Mouse (Mus musculus): ENCODE results near the gene Napa. TPM values are rescaled to one million over a fixed set of nuclear protein-coding genes. Genes with fewer than 3 reads are reported as not detected.

Gene Napa
- polyA plus RNA-seq, 1 experiment = 134 TPM

DNA sequence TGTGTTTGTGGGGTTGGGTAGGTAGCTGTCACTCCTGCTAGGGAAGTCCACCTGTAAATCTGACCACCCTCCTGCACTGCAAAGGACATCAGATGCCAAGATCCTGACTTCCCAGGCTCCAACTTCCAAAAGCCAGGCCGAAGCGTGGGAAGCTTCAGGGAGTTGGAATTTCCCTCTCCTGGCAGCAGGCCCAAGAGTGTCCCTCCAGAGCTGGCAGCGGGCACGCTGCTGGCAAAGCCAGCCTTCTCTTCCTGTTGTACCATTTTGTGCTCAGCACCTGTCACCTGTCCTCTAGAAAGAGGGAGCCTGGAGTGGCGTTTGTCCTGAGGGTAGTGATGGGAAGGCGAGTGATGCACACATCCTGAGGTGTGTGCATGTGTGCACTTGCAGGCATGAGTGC, 30.1 kb downstream of the Napa start:
- Histone ChIP-seq H3K4me3 (ENCODE audit: control insufficient read depth, low read depth, low read length) (no peak overlapping the region), H3K4me1 (ENCODE audit: control insufficient read depth, insufficient read depth, low read length) (peaks cover 24% of the 10 kb centered on the region), H3K27me3 (ENCODE audit: control insufficient read depth, insufficient read depth, low read length) (no peaks in the 10 kb centered on the region), H3K27ac (ENCODE audit: control insufficient read depth, insufficient read depth, low read depth, low read length) (no peak overlapping the region), H3K36me3 (ENCODE audit: control insufficient read depth, insufficient read depth, low read length) (no peaks in the 10 kb centered on the region; the same call in 1 of the 2 replicates)
- TF ChIP-seq POLR2A (IDR thresholded peaks at IDR 0.05; ENCODE audit: control insufficient read depth, low read depth, low read length) (no peak), CTCF (IDR thresholded peaks at IDR 0.05; ENCODE audit: control insufficient read depth, insufficient read depth, insufficient replicate concordance, low read depth, low read length) (no peak)

- peaks cover 24% of the 10 kb centered on the region for H3K4me1 ChIP-seq (ENCODE audit: control insufficient read depth, insufficient read depth, low read length)
- no peaks in the 10 kb centered on the region; the same call in 1 of the 2 replicates for H3K36me3 ChIP-seq (ENCODE audit: control insufficient read depth, insufficient read depth, low read length)
- no peaks in the 10 kb centered on the region for H3K27me3 ChIP-seq (ENCODE audit: control insufficient read depth, insufficient read depth, low read length)
- TF ChIP-seq POLR2A (IDR thresholded peaks at IDR 0.05; ENCODE audit: control insufficient read depth, low read depth, low read length) (no peak), CTCF (IDR thresholded peaks at IDR 0.05; ENCODE audit: control insufficient read depth, insufficient read depth, insufficient replicate concordance, low read depth, low read length) (no peak)
- peak overlapping the region; percentile 89 for H3K4me3 ChIP-seq (ENCODE audit: control insufficient read depth, low read depth, low read length)
- H3K27ac ChIP-seq (ENCODE audit: control insufficient read depth, insufficient read depth, low read depth, low read length) = no peak overlapping the region
These were observed 30.6 kb downstream of the Napa start for GRCm38 (mm10) chr7:16128899-16129298.

DNA sequence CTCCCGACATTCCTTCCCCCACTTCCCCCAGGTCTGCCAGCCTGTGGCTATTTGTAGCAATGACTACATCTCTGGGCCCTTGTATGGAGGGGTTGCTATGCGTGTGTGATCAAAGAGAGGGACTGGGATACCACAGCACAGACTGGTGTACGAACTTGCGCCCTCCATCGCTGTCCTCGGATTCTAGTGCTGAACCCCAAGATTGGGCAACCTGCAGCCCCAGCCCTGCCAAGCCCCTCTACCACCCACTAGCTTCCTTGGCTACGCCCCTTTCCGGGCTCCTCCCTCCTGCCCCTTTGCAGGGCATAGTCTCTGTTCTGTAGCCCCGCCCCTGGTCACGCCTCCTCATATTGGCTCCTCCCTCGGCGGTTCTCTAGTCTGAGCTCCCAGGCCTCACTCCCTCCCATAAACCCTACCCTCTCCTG, 31.2 kb downstream of the Napa start, which contains the start of gene Slc8a2:
TSS of gene Slc8a2 (plus strand) at position 406 of the 425 bp plus-strand sequence.
- peaks cover 24% of the 10 kb centered on the region for H3K4me1 ChIP-seq (ENCODE audit: control insufficient read depth, insufficient read depth, low read length)
- peak; percentile 59; the same call in 1 of the 2 replicates for TF ChIP-seq POLR2A (IDR thresholded peaks at IDR 0.05; ENCODE audit: control insufficient read depth, low read depth, low read length)
- no peak for TF ChIP-seq CTCF (IDR thresholded peaks at IDR 0.05; ENCODE audit: control insufficient read depth, insufficient read depth, insufficient replicate concordance, low read depth, low read length)
- H3K4me3 ChIP-seq (ENCODE audit: control insufficient read depth, low read depth, low read length) = peak within 1 kb of the TSS; percentile 89
- no peaks in the 10 kb centered on the region; the same call in 1 of the 2 replicates for H3K36me3 ChIP-seq (ENCODE audit: control insufficient read depth, insufficient read depth, low read length)
- H3K27ac ChIP-seq (ENCODE audit: control insufficient read depth, insufficient read depth, low read depth, low read length) = peak within 1 kb of the TSS; percentile 96
- no peaks in the 10 kb centered on the region for H3K27me3 ChIP-seq (ENCODE audit: control insufficient read depth, insufficient read depth, low read length)

GRCm38 (mm10) chr7:16129846-16130691, 31.8 kb downstream of the Napa start:
- no peaks in the 10 kb centered on the region for H3K27me3 ChIP-seq (ENCODE audit: control insufficient read depth, insufficient read depth, low read length)
- H3K4me3 ChIP-seq (ENCODE audit: control insufficient read depth, low read depth, low read length) = peak overlapping the region; percentile 89
- TF ChIP-seq POLR2A (IDR thresholded peaks at IDR 0.05; ENCODE audit: control insufficient read depth, low read depth, low read length) (peak; percentile 34), CTCF (IDR thresholded peaks at IDR 0.05; ENCODE audit: control insufficient read depth, insufficient read depth, insufficient replicate concordance, low read depth, low read length) (no peak)
- peak overlapping the region; percentile 96 for H3K27ac ChIP-seq (ENCODE audit: control insufficient read depth, insufficient read depth, low read depth, low read length)
- H3K4me1 ChIP-seq (ENCODE audit: control insufficient read depth, insufficient read depth, low read length) = peaks cover 24% of the 10 kb centered on the region
- H3K36me3 ChIP-seq (ENCODE audit: control insufficient read depth, insufficient read depth, low read length) = no peaks in the 10 kb centered on the region; the same call in none of the 2 replicates

DNA sequence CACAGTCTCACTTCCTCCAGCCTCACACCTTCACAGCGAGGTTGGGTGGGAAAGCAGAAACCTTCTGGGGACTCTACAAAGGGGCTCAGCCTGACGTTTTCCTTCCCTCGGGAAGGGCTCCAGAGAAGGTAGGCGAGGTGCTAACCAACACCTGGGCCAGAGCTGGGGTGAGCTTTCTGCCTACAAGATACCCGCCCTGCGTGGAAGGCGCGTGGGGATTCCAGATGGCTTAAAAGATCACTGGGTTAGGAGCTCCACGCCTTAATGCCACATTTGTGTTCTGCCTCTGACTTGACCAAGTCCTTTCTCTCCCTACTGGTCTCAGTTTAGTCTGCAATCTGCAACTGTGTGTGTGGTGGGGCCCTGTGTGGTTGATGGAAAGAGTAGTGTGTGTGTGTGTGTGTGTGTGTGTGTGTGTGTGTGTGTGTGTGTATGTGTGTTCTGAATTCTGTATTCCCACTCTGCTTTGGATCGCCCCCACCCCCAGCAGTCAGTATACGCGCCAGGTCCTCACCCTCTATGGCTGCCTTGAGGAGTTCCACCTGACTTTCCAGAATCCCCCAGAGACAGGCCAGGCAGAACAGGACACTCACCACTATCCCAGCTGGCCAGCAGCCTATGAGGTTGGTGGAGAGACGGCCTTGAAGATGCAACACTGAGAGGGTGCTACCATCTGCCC, 32.8 kb downstream of the Napa start:
- TF ChIP-seq CTCF (IDR thresholded peaks at IDR 0.05; ENCODE audit: control insufficient read depth, insufficient read depth, insufficient replicate concordance, low read depth, low read length) = no peak
- no peak for TF ChIP-seq POLR2A (IDR thresholded peaks at IDR 0.05; ENCODE audit: control insufficient read depth, low read depth, low read length)
- H3K27ac ChIP-seq (ENCODE audit: control insufficient read depth, insufficient read depth, low read depth, low read length) = 0 out of 2 replicates have a peak overlapping the region, but pooled peaks have one; percentile 63
- no peaks in the 10 kb centered on the region for H3K27me3 ChIP-seq (ENCODE audit: control insufficient read depth, insufficient read depth, low read length)
- H3K4me1 ChIP-seq (ENCODE audit: control insufficient read depth, insufficient read depth, low read length) = peaks cover 24% of the 10 kb centered on the region
- peak overlapping the region; percentile 85 for H3K4me3 ChIP-seq (ENCODE audit: control insufficient read depth, low read depth, low read length)
- H3K36me3 ChIP-seq (ENCODE audit: control insufficient read depth, insufficient read depth, low read length) = no peaks in the 10 kb centered on the region; the same call in none of the 2 replicates

DNA sequence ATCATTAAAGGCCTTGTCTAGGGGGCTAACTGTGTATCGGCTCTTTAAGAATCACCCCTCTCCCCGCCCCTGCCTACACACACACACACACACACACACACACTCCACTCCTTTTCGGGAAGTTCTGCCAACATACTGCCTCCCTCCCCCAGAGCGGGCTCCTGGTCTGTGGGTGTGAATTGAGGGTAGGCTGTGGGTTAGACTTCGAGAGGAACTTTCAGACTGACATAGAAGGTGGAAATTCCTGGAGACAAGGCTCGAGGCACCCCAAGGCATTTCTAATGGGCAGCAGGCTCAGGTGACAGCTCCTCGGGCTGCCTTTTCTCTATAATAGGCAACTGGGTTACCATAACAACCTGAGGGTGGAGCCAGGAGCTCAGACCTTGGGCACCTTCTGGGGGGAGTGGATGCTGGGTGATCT, 33.9 kb downstream of the Napa start:
- peaks cover 24% of the 10 kb centered on the region for H3K4me1 ChIP-seq (ENCODE audit: control insufficient read depth, insufficient read depth, low read length)
- no peaks in the 10 kb centered on the region for H3K27me3 ChIP-seq (ENCODE audit: control insufficient read depth, insufficient read depth, low read length)
- TF ChIP-seq CTCF (IDR thresholded peaks at IDR 0.05; ENCODE audit: control insufficient read depth, insufficient read depth, insufficient replicate concordance, low read depth, low read length) = no peak
- H3K36me3 ChIP-seq (ENCODE audit: control insufficient read depth, insufficient read depth, low read length) = no peaks in the 10 kb centered on the region; the same call in none of the 2 replicates
- no peak overlapping the region for H3K4me3 ChIP-seq (ENCODE audit: control insufficient read depth, low read depth, low read length)
- H3K27ac ChIP-seq (ENCODE audit: control insufficient read depth, insufficient read depth, low read depth, low read length) = no peak overlapping the region

- TF ChIP-seq POLR2A (IDR thresholded peaks at IDR 0.05; ENCODE audit: control insufficient read depth, low read depth, low read length) (no peak), CTCF (IDR thresholded peaks at IDR 0.05; ENCODE audit: control insufficient read depth, insufficient read depth, insufficient replicate concordance, low read depth, low read length) (no peak)
- Histone ChIP-seq H3K4me1 (ENCODE audit: control insufficient read depth, insufficient read depth, low read length) (peaks cover 24% of the 10 kb centered on the region), H3K4me3 (ENCODE audit: control insufficient read depth, low read depth, low read length) (no peak overlapping the region), H3K27ac (ENCODE audit: control insufficient read depth, insufficient read depth, low read depth, low read length) (no peak overlapping the region), H3K36me3 (ENCODE audit: control insufficient read depth, insufficient read depth, low read length) (no peaks in the 10 kb centered on the region; the same call in none of the 2 replicates), H3K27me3 (ENCODE audit: control insufficient read depth, insufficient read depth, low read length) (no peaks in the 10 kb centered on the region)
These were observed 34.7 kb downstream of the Napa start for GRCm38 (mm10) chr7:16132926-16133325.

All from testis, adult 2 months (tissue).